Mouse (Mus musculus) layer of hippocampus, postnatal 25 days (tissue): ENCODE results near the gene Traf3ip1. TPM values are rescaled to one million over a fixed set of nuclear protein-coding genes. Genes with fewer than 3 reads are reported as not detected.
A peak's percentile ranks its signal among the peaks of the same experiment; 100 is the strongest.

Source experiments
- DNase-seq, 2 experiments: peaks; one replicate each; pipeline ENCODE4 v3.0.0; 2022; ENCODE audit warnings: mixed read lengths in 2 of 2, low spot score in 1 of 2; ENCODE audit errors: extremely low spot score in 1 of 2
- total RNA-seq, 2 experiments: library from RNA; stranded (reverse); gene quantifications; 2 replicates each; pipeline ENCODE4 v1.2.3; 2021

The Traf3ip1 gene
- 10 to 100 TPM; 10.7 to 12.8 TPM for total RNA-seq

DNA sequence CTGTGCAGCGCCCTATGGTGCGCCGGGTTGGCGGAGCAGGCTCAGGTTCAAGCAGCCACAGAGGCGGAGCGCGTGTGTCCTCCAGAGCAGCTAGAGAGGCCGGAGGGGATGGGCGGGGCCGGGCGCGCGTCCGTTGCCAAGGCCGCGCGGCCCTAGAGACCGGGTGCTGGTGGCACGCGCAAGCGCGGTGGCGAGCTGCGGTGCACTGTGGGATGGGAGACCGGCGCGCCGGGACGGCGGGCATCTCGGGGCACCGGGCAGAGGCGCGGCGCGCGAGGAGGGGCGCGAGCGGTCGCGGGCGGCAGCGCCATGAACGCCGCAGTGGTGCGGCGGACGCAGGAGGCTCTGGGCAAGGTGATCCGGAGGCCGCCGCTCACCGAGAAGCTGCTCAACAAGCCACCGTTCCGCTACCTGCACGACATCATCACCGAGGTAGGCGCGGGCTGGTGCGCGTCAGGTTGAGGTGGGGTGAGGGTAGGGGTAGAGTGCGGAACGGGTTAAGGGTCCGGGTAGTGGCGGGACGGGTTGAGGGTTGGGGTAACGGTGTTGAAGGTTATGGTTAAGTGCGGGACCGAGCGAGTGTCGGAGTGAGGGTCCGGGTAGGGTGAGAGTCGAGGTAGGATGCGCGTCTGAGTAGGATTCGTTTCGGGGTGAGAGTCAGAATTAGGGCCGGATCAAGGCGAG, at the start of gene Traf3ip1:
TSS of gene Traf3ip1 (plus strand) at position 191 of the 684 bp plus-strand sequence.
- DNase-seq = peak; percentile 85 to 88

DNA sequence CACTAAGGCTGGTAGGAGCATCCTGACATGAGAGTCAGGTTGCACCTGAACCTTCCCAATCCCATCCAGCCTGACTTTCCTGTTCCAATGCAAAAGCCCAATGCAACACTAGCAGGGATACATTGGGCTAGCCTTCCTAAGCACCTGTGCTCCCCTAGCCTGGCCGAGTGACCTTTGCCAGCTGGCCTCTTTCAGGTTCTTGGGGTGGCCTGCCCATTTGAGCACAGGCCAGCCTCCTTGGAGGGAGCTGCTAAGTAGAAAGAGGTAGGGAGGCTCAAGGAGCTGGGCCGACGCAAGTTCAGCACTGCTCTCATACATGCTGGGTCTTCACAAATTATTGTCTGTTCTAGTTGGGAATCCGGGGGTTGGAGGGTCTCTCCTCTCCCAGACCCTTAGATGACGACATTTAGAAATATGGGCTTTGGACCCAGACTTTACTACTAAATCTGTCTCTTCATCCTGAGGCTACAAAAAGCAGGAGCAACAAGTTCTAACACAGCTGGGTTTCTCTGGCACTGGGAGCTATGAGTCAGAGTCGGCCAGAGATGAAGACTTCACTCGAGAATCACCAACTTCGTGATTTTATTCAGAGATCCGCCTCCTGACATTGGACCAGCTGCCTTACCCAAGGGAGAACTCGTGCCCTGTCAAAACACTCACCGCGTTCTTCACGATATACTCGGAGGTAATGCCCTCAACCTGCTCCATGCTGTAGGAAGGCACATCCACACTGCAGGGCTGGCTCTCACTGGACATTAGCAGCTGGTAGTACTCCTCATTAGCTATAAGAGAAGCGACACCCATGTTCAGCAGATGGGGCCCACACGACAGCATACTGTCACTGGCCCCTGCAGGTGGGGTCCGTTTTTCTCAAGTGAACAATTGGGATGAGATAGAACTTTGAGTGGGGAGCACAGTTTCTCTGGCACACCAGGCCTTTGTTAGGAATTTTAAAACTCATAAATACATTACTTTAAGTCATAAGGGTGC, 49.3 kb upstream of the Traf3ip1 start:
- no peak for DNase-seq

DNA sequence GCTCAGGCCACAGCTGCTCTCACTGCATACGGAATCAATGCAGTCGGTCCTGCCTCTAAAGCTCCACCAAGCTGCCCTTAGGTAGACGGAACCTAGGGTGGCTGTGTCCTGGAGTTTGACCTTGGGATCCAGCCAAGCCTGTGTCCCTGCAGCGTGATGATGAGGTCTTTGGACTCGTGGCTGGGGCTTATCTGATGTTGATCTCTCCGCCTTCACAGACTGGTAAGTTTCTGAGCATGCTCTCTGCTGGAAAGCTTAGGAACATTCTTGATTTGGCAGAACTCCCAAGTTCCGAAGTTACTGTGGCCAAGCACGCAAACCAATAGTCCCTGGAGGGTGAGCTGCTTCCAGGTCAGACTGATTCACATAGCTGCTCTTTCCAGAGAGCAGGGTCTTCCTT, 48.4 kb upstream of the Traf3ip1 start:
- no peak for DNase-seq

DNA sequence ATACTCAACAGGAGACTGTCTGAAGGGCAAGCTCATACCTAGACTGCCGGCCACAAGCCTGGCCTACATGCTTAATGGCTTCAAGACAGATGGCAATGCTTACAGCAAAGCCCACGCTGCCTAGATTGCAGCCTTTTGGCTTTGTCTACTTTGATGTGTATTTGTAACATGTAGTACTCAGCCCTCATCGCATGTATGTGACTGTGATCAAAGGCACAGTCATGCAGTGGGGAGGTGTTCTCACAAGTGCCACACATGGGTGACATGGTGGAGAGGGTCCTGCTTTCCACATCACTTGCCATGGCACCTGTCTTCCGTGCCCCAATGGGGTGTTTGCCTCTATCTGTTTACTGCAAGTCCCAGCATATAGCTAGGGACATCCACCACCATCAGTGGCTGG, 47.9 kb upstream of the Traf3ip1 start:
- no peak for DNase-seq

DNA sequence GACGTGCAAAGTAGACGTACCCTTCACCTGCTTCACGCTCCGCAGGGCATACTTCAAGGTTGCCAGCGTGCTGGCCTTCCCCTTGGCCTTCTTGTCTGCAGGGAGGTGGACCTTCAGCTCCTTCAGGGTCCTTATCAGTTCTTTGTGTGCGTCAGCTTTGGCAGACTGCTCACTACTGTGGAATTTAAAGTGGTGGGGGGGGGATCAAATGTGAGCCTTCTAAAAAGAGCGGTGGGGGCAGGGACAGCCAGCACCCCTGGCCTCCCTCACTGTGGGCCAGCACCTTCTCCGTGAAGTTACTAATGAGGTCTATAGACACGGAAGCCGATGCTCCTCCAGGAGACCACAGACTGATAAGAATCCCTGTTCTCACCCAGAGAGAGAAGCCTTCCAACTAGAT, 45.8 kb upstream of the Traf3ip1 start:
- no peak for DNase-seq

DNA sequence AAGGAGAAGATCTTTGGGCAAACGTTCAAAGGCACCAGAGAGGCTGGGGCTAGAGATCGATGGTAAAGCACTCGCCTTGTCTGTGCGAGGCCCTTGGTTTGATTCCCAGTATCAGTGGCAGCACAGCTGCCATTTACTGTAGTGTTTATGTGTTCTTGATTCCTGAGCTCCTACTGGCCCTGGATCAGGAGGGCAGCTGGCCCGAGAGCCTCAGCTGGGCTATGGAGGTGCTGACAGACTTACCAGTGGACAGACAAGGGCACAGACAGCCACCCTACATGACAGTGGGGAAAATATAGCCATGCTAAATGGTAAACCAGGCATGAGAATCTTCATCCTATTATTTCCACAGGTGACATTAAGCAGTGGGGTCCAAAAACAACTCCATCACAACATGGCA, 43.6 kb upstream of the Traf3ip1 start:
- no peak for DNase-seq

DNA sequence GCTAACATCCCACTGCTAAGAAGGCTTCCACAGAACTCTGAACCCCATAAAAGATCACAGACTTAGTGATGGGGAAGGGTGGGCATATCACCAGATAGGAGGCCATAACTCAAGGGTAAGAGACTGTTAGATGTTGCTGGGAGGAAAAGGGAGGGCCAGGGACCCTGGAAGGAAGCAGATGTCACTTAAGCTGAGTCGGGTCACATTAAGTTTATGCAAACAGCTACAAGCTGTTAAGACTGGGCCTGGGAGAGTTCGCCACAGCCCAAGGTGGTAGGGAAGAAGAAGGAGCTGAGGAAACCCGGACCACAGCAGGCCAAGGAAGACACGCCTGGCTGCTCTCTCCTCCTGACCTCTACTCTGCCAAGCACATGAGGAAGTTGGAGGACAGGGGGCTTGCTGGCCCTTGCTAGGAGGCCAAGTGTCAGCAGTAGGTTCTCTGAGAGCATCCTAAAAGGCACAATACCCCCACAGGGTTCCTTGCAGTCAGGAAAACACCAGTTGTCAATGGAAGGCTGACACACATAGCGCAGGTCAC, 42.8 kb upstream of the Traf3ip1 start:
- no peak for DNase-seq

DNA sequence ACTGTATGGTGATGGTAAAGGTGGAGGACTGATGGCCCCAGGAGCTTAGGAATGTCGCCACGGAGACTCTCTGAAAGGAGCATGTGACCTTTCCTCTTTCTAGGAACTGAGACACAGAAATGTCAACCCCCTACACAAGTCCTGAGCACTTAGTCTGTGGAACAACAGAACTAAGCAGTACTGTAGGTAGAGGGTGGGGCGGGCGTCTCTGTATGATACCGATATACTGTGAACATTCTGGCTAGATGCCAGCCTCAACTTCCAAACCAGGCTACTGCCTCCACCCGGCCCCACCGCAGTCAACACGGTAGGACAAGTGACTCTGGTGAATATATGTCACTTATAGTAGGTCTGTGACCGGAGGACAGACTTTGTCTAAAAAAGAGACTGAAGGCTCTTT, 40.5 kb upstream of the Traf3ip1 start:
- no peak for DNase-seq

DNA sequence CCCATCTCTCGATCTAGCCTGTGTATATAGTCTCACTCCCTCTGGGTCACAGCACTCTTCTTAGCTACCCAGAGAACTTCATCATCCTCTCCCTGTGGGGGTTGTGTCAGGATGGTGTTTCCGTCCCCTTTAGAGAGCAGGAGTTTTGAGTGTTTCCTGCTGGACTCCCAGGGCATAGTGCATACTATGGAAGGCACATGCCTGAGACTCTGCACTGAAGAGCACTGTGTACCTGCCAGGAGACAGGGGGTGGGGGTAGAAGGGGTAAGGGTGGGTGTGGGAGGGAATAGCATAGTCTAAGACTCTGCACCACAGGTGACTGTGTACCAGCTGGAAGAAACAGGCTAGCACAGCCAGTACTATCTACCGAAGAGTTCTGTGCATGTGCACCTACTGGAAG, 40.1 kb upstream of the Traf3ip1 start:
- no peak for DNase-seq

DNA sequence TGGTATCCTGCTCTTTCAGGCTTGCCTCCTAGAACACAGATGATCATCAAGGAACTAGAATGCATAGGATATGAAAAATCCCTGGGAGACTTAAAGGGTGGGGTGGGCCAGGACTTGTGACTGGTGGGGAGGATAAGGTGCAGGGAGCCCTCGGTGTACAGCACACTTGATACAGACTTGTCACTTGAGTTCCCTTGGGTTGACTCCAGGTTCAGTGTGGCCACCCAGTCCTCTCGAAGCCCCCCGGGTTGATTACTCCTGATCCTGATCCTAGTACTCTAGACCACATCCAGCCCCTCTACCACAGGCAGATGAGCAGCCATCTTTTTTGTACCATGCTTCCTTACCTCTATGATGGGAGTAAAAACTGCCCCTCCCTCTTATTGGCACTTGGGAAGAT, 39.5 kb upstream of the Traf3ip1 start:
- DNase-seq = no peak

DNA sequence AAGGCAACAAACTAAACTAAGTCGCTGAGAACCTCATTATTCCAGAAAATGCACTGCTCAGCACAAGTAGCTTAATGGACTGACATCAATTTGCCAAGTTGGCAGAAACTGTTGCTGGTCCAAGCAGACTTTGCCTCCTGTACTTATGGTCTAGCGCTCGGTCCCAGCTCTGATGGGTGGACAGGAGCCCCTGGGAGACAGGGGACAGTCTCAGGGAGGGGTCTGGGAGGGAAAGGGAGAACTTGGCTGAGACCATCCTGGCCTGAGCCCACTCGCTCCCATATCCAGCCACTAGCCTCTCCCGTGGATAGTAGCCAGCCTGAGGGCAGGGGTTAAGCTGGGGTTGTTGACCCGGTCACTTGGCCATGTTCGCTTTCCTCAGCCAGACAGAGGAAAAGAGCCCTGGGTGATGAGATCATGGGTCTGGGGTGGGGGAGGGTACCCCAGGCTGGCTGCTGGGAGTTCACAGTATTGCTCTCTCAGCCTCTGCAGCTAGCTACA, 38.7 kb upstream of the Traf3ip1 start:
- no peak for DNase-seq

DNA sequence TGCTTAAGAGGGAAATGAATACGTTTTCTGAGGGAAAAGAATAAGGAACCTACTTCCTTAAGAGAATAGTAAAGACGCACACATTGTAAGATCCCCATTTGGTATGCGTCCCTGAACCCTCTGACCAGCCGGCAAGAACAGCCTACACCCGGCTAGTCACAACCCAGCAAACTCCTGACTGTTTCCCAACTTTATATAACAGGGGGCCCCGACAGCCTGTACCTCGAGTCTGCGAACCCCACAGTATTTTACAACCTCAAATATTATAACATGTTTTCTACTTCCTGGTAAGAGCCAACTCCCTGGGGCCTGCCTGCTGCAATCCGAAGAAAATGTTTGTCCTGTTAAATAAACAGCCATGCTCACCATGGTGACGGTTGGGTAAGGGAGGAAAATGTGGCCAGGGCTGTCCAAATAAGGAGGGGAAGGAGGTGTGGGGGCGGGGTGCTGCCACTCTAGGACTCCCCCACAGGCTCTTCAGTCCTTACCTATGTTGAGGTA, 38.1 kb upstream of the Traf3ip1 start:
- DNase-seq = peak in 1 of 2 experiments; percentile 40

DNA sequence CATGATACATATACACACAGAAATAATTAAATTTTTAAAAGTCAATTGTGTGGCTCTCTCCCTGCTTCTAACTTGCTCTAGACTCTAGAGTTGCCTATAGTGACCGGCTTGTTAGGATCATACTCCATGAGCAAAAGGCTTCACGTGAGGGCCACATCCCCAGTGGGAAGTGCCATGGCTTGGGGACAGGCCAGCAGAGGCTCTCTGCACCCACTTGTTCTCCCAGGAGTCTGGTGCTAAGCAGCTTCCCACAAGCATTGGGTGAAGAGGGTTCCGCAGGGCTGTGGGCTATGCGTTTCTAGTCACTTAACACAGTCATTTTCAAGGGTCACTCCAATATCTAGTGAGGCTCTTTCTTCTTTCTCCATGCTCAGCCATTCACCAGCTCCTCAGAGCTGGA, 37.3 kb upstream of the Traf3ip1 start:
- DNase-seq = no peak

DNA sequence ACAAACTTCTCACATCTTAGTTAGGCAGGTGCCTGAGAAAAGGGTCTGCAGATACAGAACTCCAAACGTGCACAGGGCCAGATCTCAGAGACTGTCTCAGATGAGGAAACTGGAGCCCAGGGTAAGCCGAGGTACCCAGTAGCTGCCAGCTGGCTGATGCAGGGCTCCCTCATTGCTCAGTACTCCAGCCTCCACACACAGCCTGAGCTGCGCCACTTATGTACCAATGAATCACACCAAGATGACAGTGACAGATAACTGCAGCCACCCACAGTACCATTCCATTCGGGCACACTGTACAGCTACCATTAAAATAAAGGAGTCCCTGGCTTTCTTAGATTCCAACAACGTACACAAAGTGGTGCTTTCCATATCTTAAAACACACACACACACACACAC, 36.7 kb upstream of the Traf3ip1 start:
- DNase-seq = peak in 1 of 2 experiments; percentile 25

DNA sequence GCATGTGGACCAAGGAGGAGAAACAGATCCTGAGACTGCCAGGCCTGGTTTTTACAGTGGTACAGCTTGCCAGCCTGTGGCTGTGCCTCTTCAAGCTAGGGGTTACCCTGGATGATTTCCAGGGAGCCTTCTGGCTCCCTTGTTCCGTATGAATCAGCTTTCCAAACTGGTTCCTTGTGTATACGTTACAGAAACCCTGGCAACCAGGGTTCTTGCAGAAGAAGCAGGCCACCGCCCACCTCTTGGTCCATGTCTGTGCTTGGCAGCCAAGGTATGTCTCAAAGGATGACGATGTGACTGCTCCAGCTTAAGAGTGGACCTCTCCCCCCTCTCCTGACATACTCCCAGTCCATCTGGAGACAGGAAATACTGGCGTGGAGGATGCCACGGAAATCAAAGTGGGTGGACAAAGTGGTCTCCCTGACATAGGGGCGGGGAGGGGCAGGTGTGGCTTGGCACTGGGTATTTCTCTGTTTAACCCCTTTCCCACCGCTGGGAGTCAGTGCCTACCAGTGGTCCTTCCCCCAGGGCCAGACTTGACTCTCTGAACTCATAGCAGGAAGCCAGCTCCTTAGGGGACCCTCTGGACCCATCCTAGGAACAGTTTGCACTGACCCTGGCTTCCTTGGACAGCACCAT, 36.1 kb upstream of the Traf3ip1 start:
- no peak for DNase-seq

DNA sequence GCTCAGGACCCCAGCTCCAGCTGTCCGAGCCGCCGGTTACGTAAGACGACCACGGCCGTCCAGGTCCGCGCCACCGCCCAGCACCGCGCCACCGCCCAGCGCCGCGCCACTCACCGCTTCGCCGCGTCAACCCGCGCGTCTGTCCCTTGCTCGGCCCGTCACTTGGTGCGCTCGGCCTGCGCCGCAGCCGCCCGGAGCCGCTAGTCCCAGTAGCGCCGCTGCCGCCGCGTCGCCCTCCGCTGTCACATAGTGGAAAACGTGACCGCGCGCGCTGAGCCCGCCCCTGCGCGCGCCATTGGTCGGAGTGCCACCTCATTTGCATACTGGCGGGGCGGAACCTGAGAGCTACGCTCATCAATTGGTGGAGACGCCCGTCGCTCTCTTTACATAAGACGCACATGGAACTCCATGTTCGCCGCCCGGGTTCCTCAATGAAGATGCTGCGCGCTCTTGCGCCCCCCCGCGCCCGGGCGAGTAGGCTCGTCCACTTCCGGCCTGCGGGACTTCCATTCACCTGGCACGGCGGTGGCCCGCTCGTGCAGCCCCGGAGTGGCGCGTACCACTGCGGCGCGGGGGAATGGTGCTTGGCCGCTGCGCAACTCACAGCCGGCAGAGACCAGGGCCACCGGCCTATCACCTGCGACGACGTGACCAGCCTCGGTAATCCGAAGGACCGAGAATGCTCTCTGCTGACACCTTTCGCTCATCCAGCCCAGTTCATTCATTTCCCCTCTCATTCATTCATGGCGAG, 35.2 kb upstream of the Traf3ip1 start, which contains the start of gene Per2:
TSS of gene Per2 (minus strand) at position 266 of the 751 bp plus-strand sequence.
- peak; percentile 97 to 99 for DNase-seq

DNA sequence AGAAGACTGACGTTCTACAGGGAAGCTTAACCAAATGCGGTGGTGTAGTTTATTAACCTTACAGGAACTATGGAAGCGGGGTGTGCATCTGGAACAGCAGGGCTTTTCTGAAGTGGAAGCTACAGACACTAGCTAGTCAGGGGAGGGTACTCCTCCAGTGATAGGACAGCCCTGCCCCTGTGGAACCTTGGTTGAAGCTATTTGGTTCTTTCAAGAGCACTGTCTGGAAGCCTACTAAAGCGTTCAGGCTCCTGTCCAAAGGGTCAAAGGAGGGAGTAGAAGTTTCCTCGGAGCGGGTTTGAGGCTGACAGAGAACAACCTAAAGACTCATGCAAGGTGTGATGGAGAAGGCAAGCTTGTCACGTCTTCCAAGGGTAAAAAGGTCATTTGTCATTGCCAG, 34.4 kb upstream of the Traf3ip1 start:
- DNase-seq = no peak

DNA sequence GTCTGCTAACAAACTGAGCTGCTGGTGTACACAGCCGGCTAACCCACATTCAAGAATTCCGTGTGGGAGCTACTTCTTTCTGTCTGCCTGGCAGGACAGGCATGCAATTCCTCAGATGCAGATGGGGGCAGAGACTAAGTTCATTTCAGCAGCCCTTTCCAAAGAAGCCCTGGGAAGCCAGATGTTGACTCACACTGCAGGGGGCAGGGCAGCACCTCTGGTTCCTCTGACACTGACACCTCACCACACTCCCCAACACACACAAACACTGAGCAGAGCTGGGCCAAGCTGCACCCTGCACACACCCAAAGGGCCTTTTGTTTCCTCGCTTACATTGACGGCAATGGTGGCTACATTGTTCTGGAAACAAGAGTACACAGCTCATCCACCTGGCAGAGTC, 33.9 kb upstream of the Traf3ip1 start:
- no peak for DNase-seq

DNA sequence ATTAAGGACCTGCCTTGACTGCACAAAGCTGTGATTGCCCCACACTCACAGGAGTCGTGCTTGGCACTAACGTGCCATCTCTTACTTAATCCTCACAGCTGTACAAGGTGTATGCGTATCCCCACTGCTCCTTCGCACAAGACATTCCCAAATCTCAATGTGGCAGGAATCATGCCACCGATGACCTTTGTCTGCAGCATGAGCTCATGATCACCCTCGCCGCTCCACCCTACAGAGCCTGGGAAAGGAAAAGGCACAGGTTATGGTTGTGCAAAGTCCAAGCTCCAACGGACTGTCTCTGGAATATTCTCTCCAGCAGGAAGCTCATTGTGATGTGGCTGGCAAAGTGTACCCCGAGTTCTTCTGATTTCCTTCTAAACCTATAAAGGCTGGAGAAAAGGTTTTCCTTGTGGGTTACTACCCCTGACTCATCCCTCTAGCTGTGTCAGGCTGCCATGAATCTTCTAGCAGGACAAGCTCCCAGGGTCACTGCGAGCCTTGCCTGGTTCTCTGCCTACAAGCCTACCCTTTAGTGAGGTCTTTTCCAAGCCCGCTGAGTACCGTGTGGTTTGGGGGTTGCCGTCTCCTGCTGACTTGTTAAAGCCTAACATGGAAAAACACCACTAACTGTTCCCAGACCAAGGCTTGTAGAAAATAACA, 31.0 kb upstream of the Traf3ip1 start:
- no peak for DNase-seq
